Mouse (Mus musculus) Patski (cell line): ENCODE measurements around the gene Med12l. TPM values are rescaled to one million over a fixed set of nuclear protein-coding genes. Genes with fewer than 3 reads are reported as not detected.
"Not testable (repeated sequence)": the region's sequence is repeated elsewhere in the genome, so short reads cannot be mapped to it uniquely, and the experiment has no call there.

Experiments
- ATAC-seq: fragments of 100-300 bp; one replicate; pipeline ENCODE4 v1.8.0; 2021
- CTCF ChIA-PET: fragments of 350-600 bp; sonication (Branson Sonifier 250); formaldehyde crosslinking; loops from one replicate; lab custom pipeline; 2022; ENCODE audit warnings: inconsistent platforms; lab: Charles Lee
- POLR2A ChIA-PET: fragments of 350-600 bp; sonication (Branson Sonifier 250); formaldehyde crosslinking; loops from one replicate; lab custom pipeline; 2022; ENCODE audit warnings: antibody characterized with exemption, inconsistent platforms; lab: Charles Lee
- DNase-seq: peaks from one replicate; pipeline ENCODE4 v3.0.0-alpha.2; 2011; ENCODE audit warnings: low read depth, low spot score
- H3K27me3 ChIP-seq: fragments of 371-371 bp; one replicate; pipeline ENCODE4 v1.5.1; 2021
- CTCF ChIP-seq: fragments of 100-300 bp; IDR thresholded peaks from one replicate; pipeline ENCODE4 v1.5.1; 2021
- in situ Hi-C: fragments of 300-500 bp; cut with MboI; formaldehyde crosslinking; loops from 3 replicates; pipeline ENCODE4 v1.11.1; 2018; ENCODE audit warnings: low pct_unique_long_range_greater_than_20kb, mixed read lengths
- polyA plus RNA-seq: library from polyadenylated mRNA; unstranded; gene quantifications from one replicate; pipeline ENCODE4 v1.2.3, GENCODE M21; 2021

The Med12l gene
- polyA plus RNA-seq, 1 experiment from 2014 or later = 7.6 TPM

- in situ Hi-C loops = no loop called here
- no peak for ATAC-seq
Measured at GRCm38 (mm10) chr3:59092702-59093101, 87.1 kb downstream of the Med12l start.

DNA sequence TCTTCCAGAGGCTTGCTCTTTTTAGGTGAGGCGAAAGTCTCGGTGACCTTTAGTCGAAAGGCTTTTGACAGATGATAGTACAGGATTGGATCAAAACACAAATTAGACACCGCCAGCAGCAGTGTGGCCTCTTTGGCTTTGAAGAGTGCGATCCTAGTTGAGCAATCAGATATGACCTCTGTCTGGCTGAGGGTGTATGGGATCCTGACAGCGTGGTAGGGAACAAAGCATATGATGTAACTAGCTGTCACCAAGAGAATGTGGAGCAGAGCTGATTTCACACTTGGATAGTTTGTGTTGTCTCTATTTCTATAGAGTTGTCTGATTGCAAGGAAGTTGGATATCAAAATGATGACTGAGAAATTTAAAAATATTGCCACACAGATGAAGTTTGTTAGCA is 91.8 kb downstream of the Med12l start:
- ChIA-PET POLR2A (no interaction called here), CTCF (interaction anchor here (2.1 to 2.5 kb wide), 2 partner anchors 23 to 85 kb away, joined by 4 to 11 read pairs; no protein-coding TSS in a partner anchor)
- no peak for DNase-seq
- no peak for TF ChIP-seq CTCF
- H3K27me3 ChIP-seq = no peaks in the 10 kb centered on the region
- in situ Hi-C loops = no loop called here
- ATAC-seq = no peak

More at GRCm38 (mm10) chr3:59092702-59093101, 87.1 kb downstream of the Med12l start:
- no peak for TF ChIP-seq CTCF
- no peak for DNase-seq
- ChIA-PET CTCF (interaction anchor here (1.5 kb wide), 2 partner anchors 10 to 28 kb away, joined by 3 read pairs; no protein-coding TSS in a partner anchor), POLR2A (no interaction called here)
- H3K27me3 ChIP-seq = no peaks in the 10 kb centered on the region

DNA sequence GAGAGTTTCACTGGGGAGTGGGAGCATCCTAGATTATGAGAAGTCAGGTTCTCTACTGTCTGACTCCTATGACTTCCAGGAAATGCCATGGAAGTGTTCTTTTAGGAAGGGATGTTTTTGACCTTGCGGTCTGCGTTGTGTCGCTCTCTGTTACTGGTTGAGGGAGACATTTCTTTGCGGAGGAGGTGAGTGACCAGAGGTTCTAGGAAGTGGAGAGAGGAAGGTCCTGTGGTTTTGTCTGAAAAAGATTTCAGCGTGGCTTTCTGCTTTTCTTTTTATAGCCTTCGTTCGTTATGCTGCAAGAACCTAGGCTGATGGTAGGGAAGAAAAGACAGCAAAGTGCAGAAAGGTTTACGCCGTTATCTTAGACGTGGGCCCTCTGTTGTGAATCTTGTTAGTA is 92.9 kb downstream of the Med12l start:
- ChIA-PET CTCF (interaction anchor here (1.1 to 2.5 kb wide), 3 partner anchors 15 to 22 kb away, joined by 3 to 11 read pairs (median 4); no protein-coding TSS in a partner anchor), POLR2A (no interaction called here)
- in situ Hi-C loops = no loop called here
- no peak for ATAC-seq
- H3K27me3 ChIP-seq = no peaks in the 10 kb centered on the region
- no peak for DNase-seq
- TF ChIP-seq CTCF = no peak

- TF ChIP-seq CTCF = no peak
- DNase-seq (no peak), ATAC-seq (no peak)
- in situ Hi-C loops = loop anchor here (25.0 kb wide), 1 partner anchor 1411 kb away; no protein-coding TSS in a partner anchor
- H3K27me3 ChIP-seq = no peaks in the 10 kb centered on the region
- ChIA-PET POLR2A (interaction anchor here (1.2 kb wide), 1 partner anchor 12 kb away, joined by 3 read pairs; no protein-coding TSS in a partner anchor), CTCF (interaction anchor here (0.8 to 1.4 kb wide), 5 partner anchors 11 to 32 kb away, joined by 3 to 4 read pairs (median 3); no protein-coding TSS in a partner anchor)
Measured at GRCm38 (mm10) chr3:59101218-59101986, 95.8 kb downstream of the Med12l start, which contains the start of gene Gpr171. Gene Gpr171, minus strand, starts transcription at chr3:59101821.

- no peak for TF ChIP-seq CTCF
- CTCF ChIA-PET = no interaction called here
- no peaks in the 10 kb centered on the region for H3K27me3 ChIP-seq
- in situ Hi-C loops = loop anchor here (25.0 kb wide), 1 partner anchor 1410 kb away; no protein-coding TSS in a partner anchor
- POLR2A ChIA-PET = no interaction called here
- DNase-seq (no peak), ATAC-seq (no peak)
Measured at GRCm38 (mm10) chr3:59102146-59102545, 96.5 kb downstream of the Med12l start.

DNA sequence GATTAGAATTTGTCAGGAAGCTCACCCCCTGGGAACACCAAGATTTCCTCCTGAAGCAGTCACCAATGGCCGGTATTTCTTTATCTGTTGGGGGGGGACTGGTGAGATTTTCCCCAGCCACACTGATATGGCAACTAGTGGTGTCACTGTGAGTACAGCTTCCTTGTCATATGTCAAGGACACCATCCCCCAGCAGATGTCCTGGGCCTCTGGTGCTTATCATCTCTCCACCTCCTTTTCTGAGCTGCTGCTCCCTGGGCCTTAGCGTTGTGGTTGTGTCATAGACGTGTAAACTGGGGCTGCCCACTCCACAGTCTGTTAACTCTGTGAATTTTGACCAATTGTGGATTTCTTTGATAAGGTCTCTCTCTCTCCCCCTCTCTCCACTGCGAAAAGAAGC is 98.8 kb downstream of the Med12l start:
- in situ Hi-C loops = loop anchor here (25.0 kb wide), 1 partner anchor 1408 kb away; no protein-coding TSS in a partner anchor
- no peak for TF ChIP-seq CTCF
- ATAC-seq (no peak), DNase-seq (no peak)
- ChIA-PET POLR2A (interaction anchor here (0.6 to 1.0 kb wide), 2 partner anchors 9 to 1606 kb away, joined by 3 read pairs; no protein-coding TSS in a partner anchor), CTCF (interaction anchor here (0.7 to 1.9 kb wide), 6 partner anchors 8 to 27 kb away, joined by 3 to 8 read pairs (median 6); no protein-coding TSS in a partner anchor)
- no peaks in the 10 kb centered on the region for H3K27me3 ChIP-seq

DNA sequence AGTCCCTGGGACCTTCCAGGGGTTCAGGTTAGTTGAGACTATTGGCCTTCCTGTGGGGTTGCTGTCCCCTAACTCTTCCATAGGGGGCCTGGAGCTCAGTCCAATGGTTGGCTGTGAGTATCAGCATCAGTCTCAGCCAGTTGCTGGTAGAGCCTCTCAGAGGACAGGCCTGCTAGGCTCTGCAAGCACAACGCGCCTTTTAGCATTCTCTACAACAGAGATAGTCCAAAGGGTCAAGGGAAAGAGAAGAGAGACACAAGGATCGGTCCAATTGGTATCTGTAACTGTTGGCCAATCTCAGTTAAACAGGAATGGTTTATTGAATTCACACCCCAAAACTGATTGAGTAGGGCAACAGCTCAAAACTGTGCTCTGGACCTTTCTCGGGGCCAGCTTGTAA is 101.8 kb downstream of the Med12l start:
- CTCF ChIA-PET = interaction anchor here (1.1 to 5.1 kb wide), 3 partner anchors 13 to 29 kb away, joined by 3 to 27 read pairs (median 8); no protein-coding TSS in a partner anchor
- in situ Hi-C loops = loop anchor here (25.0 kb wide), 1 partner anchor 1405 kb away; no protein-coding TSS in a partner anchor
- no peak for TF ChIP-seq CTCF
- POLR2A ChIA-PET = interaction anchor here (0.8 kb wide), 1 partner anchor 11 kb away, joined by 3 read pairs; no protein-coding TSS in a partner anchor
- DNase-seq (no peak), ATAC-seq (no peak)
- H3K27me3 ChIP-seq = no peaks in the 10 kb centered on the region

- DNase-seq, H3K27me3 ChIP-seq, POLR2A ChIA-PET, ATAC-seq: not testable (repeated sequence)
- in situ Hi-C loops = loop anchor here (10.0 to 25.0 kb wide), 2 partner anchors 1402 to 1615 kb away; no protein-coding TSS in a partner anchor
- CTCF ChIA-PET = interaction anchor here (5.1 kb wide), 1 partner anchor 11 kb away, joined by 27 read pairs; no protein-coding TSS in a partner anchor
Measured at GRCm38 (mm10) chr3:59109834-59110233, 104.2 kb downstream of the Med12l start.

- CTCF ChIA-PET = interaction anchor here (1.0 to 1.7 kb wide), 4 partner anchors 7 to 184 kb away, joined by 3 to 5 read pairs (median 4); no protein-coding TSS in a partner anchor
- POLR2A ChIA-PET = no interaction called here
- in situ Hi-C loops = loop anchor here (10.0 to 25.0 kb wide), 2 partner anchors 1400 to 1613 kb away; no protein-coding TSS in a partner anchor
- TF ChIP-seq CTCF = no peak
- DNase-seq (no peak), ATAC-seq (no peak)
- no peaks in the 10 kb centered on the region for H3K27me3 ChIP-seq
Measured at GRCm38 (mm10) chr3:59111944-59112343, 106.3 kb downstream of the Med12l start.

DNA sequence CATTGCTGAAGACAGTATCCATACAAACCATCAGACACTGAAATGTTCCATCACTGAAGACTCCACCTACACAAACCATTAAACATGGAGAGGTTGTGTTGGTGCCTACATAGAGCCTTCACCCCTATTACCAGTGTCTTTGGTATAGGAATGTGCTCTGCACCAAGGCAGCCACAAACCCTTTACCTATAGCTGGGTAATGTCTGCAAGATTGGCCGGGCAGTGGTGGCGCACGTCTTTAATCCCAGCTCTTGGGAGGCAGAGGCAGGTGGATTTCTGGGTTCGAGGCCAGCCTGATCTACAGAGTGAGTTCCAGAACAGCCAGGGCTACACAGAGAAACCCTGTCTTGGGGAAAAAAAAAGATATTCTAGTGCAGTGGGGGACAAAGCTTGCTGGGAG is 107.7 kb downstream of the Med12l start:
- not testable (repeated sequence) for ATAC-seq, DNase-seq, H3K27me3 ChIP-seq
- in situ Hi-C loops = loop anchor here (10.0 to 25.0 kb wide), 2 partner anchors 1399 to 1612 kb away; no protein-coding TSS in a partner anchor
- ChIA-PET POLR2A (interaction anchor here (1.3 kb wide), 1 partner anchor 12 kb away, joined by 3 read pairs; the partner anchor contains the start of gene Gpr171), CTCF (interaction anchor here (1.0 to 2.4 kb wide), 7 partner anchors 9 to 58 kb away, joined by 3 to 8 read pairs (median 4); no protein-coding TSS in a partner anchor)
